Mouse (Mus musculus): ENCODE results near the gene Calml3.

DNA sequence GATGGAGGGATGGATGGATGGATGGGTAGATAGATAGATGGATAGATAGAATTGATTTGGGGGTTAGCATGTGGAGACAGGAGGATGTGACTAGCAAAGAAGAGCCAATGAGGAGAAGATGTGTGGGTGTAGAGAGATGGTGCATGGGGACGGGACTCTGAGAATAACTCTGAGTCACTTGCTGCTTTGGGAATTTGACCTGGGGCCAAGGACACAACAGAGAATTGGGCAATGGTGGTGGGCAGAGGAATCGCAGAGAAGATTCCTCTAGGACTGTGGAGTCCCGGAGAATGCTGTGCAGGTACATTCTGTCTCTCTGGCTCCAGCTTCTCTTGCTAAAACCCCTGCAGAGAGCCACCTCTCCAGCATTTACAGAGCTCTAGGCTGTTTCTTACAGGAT, 29.8 kb downstream of the Calml3 start:
- TF ChIP-seq CTCF (IDR thresholded peaks at IDR 0.05; ENCODE audit: extremely low read depth, insufficient read depth, low read length) (no peak), POLR2A (IDR thresholded peaks at IDR 0.05; ENCODE audit: extremely low read depth, insufficient read depth, low read length) (no peak)

Measured in cortical plate, adult 2 months (tissue).